Mouse (Mus musculus): ENCODE data around the gene Trim80. TPM values are rescaled to one million over a fixed set of nuclear protein-coding genes. Genes with fewer than 3 reads are reported as not detected.

The Trim80 gene
- total and polyA plus RNA-seq, 2 experiments: 0.74 to 2.0 TPM

DNA sequence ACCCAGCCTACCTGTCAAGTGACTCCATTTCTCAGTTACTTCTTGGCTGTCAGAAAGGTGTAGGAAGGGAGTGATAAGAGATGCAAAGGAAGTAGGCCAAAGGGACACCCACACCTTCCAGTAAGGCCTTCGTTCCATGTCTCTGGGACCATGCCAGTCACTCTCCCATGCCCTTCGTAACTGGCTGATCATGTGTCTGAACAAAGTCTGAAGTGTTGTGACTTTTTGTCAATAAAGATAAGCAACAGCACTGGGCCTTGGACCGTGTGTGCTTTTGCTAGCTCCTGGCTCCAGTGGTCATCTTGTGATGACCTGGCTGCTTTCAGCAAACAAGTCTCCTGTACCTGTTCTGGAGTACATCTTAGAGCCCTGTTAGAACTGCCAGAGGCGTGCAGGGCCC, 7.5 kb upstream of the Trim80 start:
- 21% methylated on average over 4 of the region's 4 CpGs for WGBS
- no peaks in the 10 kb centered on the region for H3K27me3 ChIP-seq (ENCODE audit: control insufficient read depth, insufficient read depth, low read length)
- TF ChIP-seq POLR2A (IDR thresholded peaks at IDR 0.05; ENCODE audit: extremely low read depth, insufficient read depth, low read length): no peak
- TF ChIP-seq CTCF (IDR thresholded peaks at IDR 0.05; ENCODE audit: low read depth, low read length): no peak
- no peak overlapping the region for H3K9ac ChIP-seq (ENCODE audit: low read depth, low read length)
- no peaks in the 10 kb centered on the region for H3K79me2 ChIP-seq (ENCODE audit: control insufficient read depth, insufficient read depth, low read length)
- H3K4me1 ChIP-seq (ENCODE audit: control insufficient read depth, insufficient read depth, low read length): peaks cover 43% of the 10 kb centered on the region
- H3K36me3 ChIP-seq (ENCODE audit: control insufficient read depth, insufficient read depth, low read length): peaks cover 12% of the 10 kb centered on the region; the same call in 1 of the 2 replicates
- no peak overlapping the region for H3K4me3 ChIP-seq (ENCODE audit: insufficient read depth, low read depth, low read length)
- peak overlapping the region; percentile 79 for H3K27ac ChIP-seq (replicated peaks; ENCODE audit: insufficient read depth, low read depth, low read length)
- DNase-seq (ENCODE audit: extremely low read depth, low read depth, low spot score): peak; percentile 99

DNA sequence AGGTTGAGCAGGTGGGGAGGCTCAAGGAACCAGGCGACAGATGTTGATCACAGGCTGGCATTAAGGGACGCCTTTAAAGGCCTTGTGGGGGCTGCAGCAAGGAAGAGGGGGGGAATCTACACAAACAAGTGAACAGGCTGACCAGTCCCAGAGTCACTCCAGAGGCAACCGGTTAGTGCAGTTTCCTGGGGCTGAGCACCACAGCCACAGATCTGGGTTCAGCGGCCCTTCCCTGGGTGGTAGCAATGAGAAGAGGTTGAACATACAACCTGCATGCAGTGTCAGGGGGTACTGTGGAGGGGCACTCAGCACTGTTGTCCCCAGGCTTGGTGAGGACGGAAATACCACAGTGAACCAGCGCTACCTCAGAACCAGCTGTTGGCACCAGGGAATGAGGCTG, 7.0 kb upstream of the Trim80 start:
- peak overlapping the region; percentile 21; the same call in 1 of the 2 replicates for H3K9ac ChIP-seq (ENCODE audit: low read depth, low read length)
- DNase-seq (ENCODE audit: extremely low read depth, low read depth, low spot score): peak; percentile 32
- 52% methylated on average over 6 of the region's 6 CpGs for WGBS

DNA sequence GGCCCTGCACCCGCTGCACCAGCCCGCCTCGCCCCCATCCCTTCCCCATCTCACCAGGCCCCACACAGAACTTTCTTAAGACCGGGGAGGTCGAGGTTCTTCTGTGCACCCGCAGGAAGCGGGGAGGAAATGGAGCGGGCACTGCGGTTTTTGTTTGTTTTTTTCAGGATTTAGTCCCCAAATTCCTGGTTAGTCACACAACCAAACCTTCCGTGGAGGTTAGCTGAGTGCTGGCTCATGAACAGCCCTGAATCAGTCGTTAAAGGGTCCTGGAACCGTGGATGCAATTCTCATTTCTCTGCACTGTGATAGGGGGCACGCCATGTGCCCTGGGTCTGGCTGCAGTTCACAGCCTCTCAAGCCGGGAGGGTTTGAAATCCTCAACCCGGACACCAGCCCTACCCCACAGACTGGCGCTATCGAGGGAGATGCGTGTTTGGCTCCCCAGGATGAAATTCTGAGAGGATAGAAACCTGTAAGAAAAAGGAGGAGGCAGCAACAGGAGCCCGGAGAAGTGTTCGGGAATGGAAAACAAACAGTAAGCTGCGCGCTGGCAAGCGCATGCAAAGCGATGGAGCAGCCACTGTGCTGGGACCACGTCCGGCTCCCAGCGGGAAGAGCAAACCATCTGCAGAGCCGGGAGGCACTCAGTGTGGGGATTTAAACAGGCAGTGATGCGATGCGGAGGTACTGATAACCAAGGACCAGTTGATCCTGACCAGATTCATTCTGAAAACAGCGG, 4.6 kb upstream of the Trim80 start:
- peak; percentile 34 for DNase-seq (ENCODE audit: extremely low read depth, low read depth, low spot score)
- TF ChIP-seq CTCF (IDR thresholded peaks at IDR 0.05; ENCODE audit: low read depth, low read length): no peak
- no peak for TF ChIP-seq POLR2A (IDR thresholded peaks at IDR 0.05; ENCODE audit: extremely low read depth, insufficient read depth, low read length)
- 7% methylated on average over 31 of the region's 31 CpGs for WGBS
- Histone ChIP-seq H3K4me3 (ENCODE audit: insufficient read depth, low read depth, low read length) (peak overlapping the region; percentile 18; the same call in 1 of the 2 replicates), H3K9ac (ENCODE audit: low read depth, low read length) (peak overlapping the region; percentile 56), H3K79me2 (ENCODE audit: control insufficient read depth, insufficient read depth, low read length) (no peaks in the 10 kb centered on the region), H3K27me3 (ENCODE audit: control insufficient read depth, insufficient read depth, low read length) (no peaks in the 10 kb centered on the region), H3K4me1 (ENCODE audit: control insufficient read depth, insufficient read depth, low read length) (peaks cover 42% of the 10 kb centered on the region), H3K27ac (replicated peaks; ENCODE audit: insufficient read depth, low read depth, low read length) (no peak overlapping the region), H3K36me3 (ENCODE audit: control insufficient read depth, insufficient read depth, low read length) (no peaks in the 10 kb centered on the region; the same call in 1 of the 2 replicates)

More for the DNA sequence above, 7.0 kb upstream of the Trim80 start:
- peaks cover 12% of the 10 kb centered on the region; the same call in 1 of the 2 replicates for H3K36me3 ChIP-seq (ENCODE audit: control insufficient read depth, insufficient read depth, low read length)
- H3K79me2 ChIP-seq (ENCODE audit: control insufficient read depth, insufficient read depth, low read length): no peaks in the 10 kb centered on the region
- H3K27me3 ChIP-seq (ENCODE audit: control insufficient read depth, insufficient read depth, low read length): no peaks in the 10 kb centered on the region
- TF ChIP-seq CTCF (IDR thresholded peaks at IDR 0.05; ENCODE audit: low read depth, low read length): no peak
- no peak for TF ChIP-seq POLR2A (IDR thresholded peaks at IDR 0.05; ENCODE audit: extremely low read depth, insufficient read depth, low read length)
- H3K27ac ChIP-seq (replicated peaks; ENCODE audit: insufficient read depth, low read depth, low read length): peak overlapping the region; percentile 79
- no peak overlapping the region for H3K4me3 ChIP-seq (ENCODE audit: insufficient read depth, low read depth, low read length)
- peaks cover 42% of the 10 kb centered on the region for H3K4me1 ChIP-seq (ENCODE audit: control insufficient read depth, insufficient read depth, low read length)

DNA sequence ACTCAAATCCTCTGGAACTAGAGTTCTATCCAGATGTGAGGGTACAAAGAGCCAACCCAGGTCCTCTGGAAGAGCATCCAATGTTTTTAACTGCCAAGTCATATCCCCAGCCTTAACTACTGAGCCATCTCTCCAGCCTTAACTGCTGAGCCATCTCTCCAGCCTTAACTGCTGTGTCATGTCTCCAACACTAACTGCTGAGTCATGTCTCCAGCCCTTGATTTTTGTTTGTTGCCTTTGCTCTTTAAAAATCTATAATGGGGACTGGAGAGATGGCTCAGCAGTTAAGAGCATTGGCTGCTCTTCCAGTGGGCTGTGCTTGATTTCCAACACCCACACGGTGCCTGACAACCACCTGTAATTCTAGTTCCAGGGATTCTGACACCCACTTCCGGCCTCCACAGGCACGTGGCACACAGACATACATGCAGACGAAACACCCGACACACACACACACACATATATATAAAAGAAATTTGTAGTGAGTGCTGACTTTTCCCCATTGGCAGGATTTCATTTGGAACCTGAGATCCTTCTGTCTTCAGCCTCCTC, 2.7 kb upstream of the Trim80 start:
- Histone ChIP-seq H3K79me2 (ENCODE audit: control insufficient read depth, insufficient read depth, low read length) (no peaks in the 10 kb centered on the region), H3K4me1 (ENCODE audit: control insufficient read depth, insufficient read depth, low read length) (peaks cover 36% of the 10 kb centered on the region), H3K9ac (ENCODE audit: low read depth, low read length) (no peak overlapping the region), H3K27ac (replicated peaks; ENCODE audit: insufficient read depth, low read depth, low read length) (no peak overlapping the region), H3K27me3 (ENCODE audit: control insufficient read depth, insufficient read depth, low read length) (no peaks in the 10 kb centered on the region), H3K36me3 (ENCODE audit: control insufficient read depth, insufficient read depth, low read length) (no peaks in the 10 kb centered on the region), H3K4me3 (ENCODE audit: insufficient read depth, low read depth, low read length) (no peak overlapping the region)
- peak; percentile 64 for DNase-seq (ENCODE audit: extremely low read depth, low read depth, low spot score)
- WGBS: 34% methylated on average over 5 of the region's 5 CpGs
- TF ChIP-seq POLR2A (IDR thresholded peaks at IDR 0.05; ENCODE audit: extremely low read depth, insufficient read depth, low read length): no peak

DNA sequence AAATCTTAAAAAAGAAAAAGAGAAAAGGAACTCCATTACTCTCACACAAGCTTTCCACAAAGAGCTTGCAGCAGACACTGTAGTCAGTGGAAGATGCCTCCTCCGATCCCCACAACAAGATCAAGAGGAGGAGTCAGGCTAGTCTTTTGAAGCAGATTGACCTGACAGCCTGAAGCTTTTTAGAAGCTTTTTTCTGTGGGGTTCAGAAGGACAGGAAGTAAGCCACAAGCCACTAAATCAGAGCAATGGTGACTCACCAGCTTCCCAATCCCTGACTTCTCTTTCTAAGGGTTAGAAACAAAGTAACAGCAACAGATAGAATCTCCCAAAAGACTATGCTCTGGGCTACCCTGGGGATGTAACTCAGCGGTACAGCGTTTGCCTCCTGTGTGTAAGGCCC, 1.0 kb upstream of the Trim80 start:
- Histone ChIP-seq H3K4me1 (ENCODE audit: control insufficient read depth, insufficient read depth, low read length) (peaks cover 28% of the 10 kb centered on the region), H3K36me3 (ENCODE audit: control insufficient read depth, insufficient read depth, low read length) (no peaks in the 10 kb centered on the region), H3K4me3 (ENCODE audit: insufficient read depth, low read depth, low read length) (no peak overlapping the region), H3K27ac (replicated peaks; ENCODE audit: insufficient read depth, low read depth, low read length) (no peak overlapping the region), H3K9ac (ENCODE audit: low read depth, low read length) (no peak overlapping the region), H3K79me2 (ENCODE audit: control insufficient read depth, insufficient read depth, low read length) (no peaks in the 10 kb centered on the region), H3K27me3 (ENCODE audit: control insufficient read depth, insufficient read depth, low read length) (no peaks in the 10 kb centered on the region)
- whole genome bisulfite sequencing: 86% methylated on average over 3 of the region's 3 CpGs
- DNase-seq (ENCODE audit: extremely low read depth, low read depth, low spot score): no peak
- TF ChIP-seq POLR2A (IDR thresholded peaks at IDR 0.05; ENCODE audit: extremely low read depth, insufficient read depth, low read length): no peak
- no peak for TF ChIP-seq CTCF (IDR thresholded peaks at IDR 0.05; ENCODE audit: low read depth, low read length)

DNA sequence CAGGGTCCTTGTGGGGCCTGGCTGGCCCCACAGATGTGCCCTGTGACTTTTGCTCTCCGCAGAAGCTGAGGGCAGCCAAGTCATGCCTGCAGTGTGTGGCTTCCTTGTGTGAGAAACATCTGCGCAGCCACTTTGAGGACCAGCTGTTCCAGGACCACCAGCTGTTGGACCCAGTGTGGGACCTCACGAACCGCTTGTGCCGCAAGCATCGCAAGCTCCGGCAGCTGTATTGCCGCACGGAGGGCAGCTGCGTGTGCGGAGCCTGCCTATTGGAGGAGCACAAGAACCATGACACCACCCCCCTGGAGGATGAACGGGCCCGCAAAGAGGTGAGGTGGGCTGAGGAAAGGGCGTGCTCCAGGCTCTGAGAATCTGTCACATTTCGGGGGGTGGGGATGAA, 1.1 kb downstream of the Trim80 start:
- no peaks in the 10 kb centered on the region for H3K79me2 ChIP-seq (ENCODE audit: control insufficient read depth, insufficient read depth, low read length)
- H3K9ac ChIP-seq (ENCODE audit: low read depth, low read length): no peak overlapping the region
- WGBS: 93% methylated on average over 15 of the region's 15 CpGs
- TF ChIP-seq POLR2A (IDR thresholded peaks at IDR 0.05; ENCODE audit: extremely low read depth, insufficient read depth, low read length): no peak
- no peak for TF ChIP-seq CTCF (IDR thresholded peaks at IDR 0.05; ENCODE audit: low read depth, low read length)
- H3K27me3 ChIP-seq (ENCODE audit: control insufficient read depth, insufficient read depth, low read length): no peaks in the 10 kb centered on the region
- peaks cover 13% of the 10 kb centered on the region for H3K4me1 ChIP-seq (ENCODE audit: control insufficient read depth, insufficient read depth, low read length)
- no peak overlapping the region for H3K4me3 ChIP-seq (ENCODE audit: insufficient read depth, low read depth, low read length)
- H3K36me3 ChIP-seq (ENCODE audit: control insufficient read depth, insufficient read depth, low read length): no peaks in the 10 kb centered on the region
- DNase-seq (ENCODE audit: extremely low read depth, low read depth, low spot score): no peak
- H3K27ac ChIP-seq (replicated peaks; ENCODE audit: insufficient read depth, low read depth, low read length): no peak overlapping the region
